Mouse (Mus musculus) forebrain, embryonic 16.5 days (tissue): ENCODE results near the gene Cryba4. TPM values are rescaled to one million over a fixed set of nuclear protein-coding genes. Genes with fewer than 3 reads are reported as not detected.

Source experiments
- ATAC-seq: fragments of 200-750 bp; cut with Nextera tagmentation; 2 replicates; pipeline ENCODE4 v1.8.0; 2017; ENCODE audit warnings: mild to moderate bottlenecking, moderate library complexity
- H3K27ac ChIP-seq: fragments of 300-500 bp; sonication (generic); 2 replicates; pipeline ENCODE4 v1.5.1; 2014; ENCODE audit warnings: low read length, control low read depth
- H3K27me3 ChIP-seq: fragments of 300-500 bp; sonication (generic); replicated peaks from 2 replicates; pipeline ENCODE4 v1.6.1; 2014; ENCODE audit warnings: low read length; ENCODE audit not compliant: control insufficient read depth, insufficient read depth
- H3K36me3 ChIP-seq: fragments of 300-500 bp; sonication (generic); 2 replicates; pipeline ENCODE4 v1.6.1; 2014; ENCODE audit not compliant: control insufficient read depth, insufficient read depth
- H3K4me1 ChIP-seq: fragments of 300-500 bp; sonication (generic); replicated peaks from 2 replicates; pipeline ENCODE4 v1.6.1; 2014; ENCODE audit warnings: low read length; ENCODE audit not compliant: control insufficient read depth, insufficient read depth
- H3K4me2 ChIP-seq: fragments of 300-500 bp; sonication (generic); 2 replicates; pipeline ENCODE4 v1.6.1; 2014; ENCODE audit warnings: mild to moderate bottlenecking, low read length, control low read depth
- H3K4me3 ChIP-seq: fragments of 300-500 bp; sonication (generic); replicated peaks from 2 replicates; pipeline ENCODE4 v1.5.1; 2014; ENCODE audit warnings: mild to moderate bottlenecking, low read length, control low read depth
- H3K9ac ChIP-seq: fragments of 300-500 bp; sonication (generic); replicated peaks from 2 replicates; pipeline ENCODE4 v1.6.1; 2014; ENCODE audit warnings: low read depth, low read length, control low read depth
- H3K9me3 ChIP-seq: fragments of 300-500 bp; sonication (generic); 2 replicates; pipeline ENCODE4 v1.6.1; 2016; ENCODE audit warnings: low read length; ENCODE audit not compliant: control insufficient read depth
- WGBS: fragments of 180-500 bp; shearing (Covaris S2); extraction: QIAGEN DNeasy Blood & Tissue Kit; methylation state at CpG from one replicate; pipeline ENCODE4 v1.1.7; 2014; 5-methylcytosine and 5-hydroxymethylcytosine counted together
- polyA plus RNA-seq: library from polyadenylated mRNA; unstranded; fragments of >200 nt; fragmentation: Nextera tagmentation; extraction: Ambion mirVana; gene quantifications from 2 replicates; pipeline ENCODE4 v1.2.1, GENCODE M21; 2015

The Cryba4 gene
- polyA plus RNA-seq, 1 experiment from 2014 or later: 1.4 TPM

GRCm38 (mm10) chr5:112256457-112256856, 4.1 kb upstream of the Cryba4 start:
- Histone ChIP-seq H3K27ac (no peak overlapping the region), H3K4me2 (no peak overlapping the region), H3K4me1 (peaks cover 13% of the 10 kb centered on the region; the same call in 1 of the 2 replicates), H3K9ac (no peak overlapping the region), H3K9me3 (no peaks in the 10 kb centered on the region), H3K36me3 (no peaks in the 10 kb centered on the region), H3K4me3 (no peak overlapping the region), H3K27me3 (no peaks in the 10 kb centered on the region)
- 72% methylated on average over 9 of the region's 9 CpGs for WGBS
- ATAC-seq: no peak

DNA sequence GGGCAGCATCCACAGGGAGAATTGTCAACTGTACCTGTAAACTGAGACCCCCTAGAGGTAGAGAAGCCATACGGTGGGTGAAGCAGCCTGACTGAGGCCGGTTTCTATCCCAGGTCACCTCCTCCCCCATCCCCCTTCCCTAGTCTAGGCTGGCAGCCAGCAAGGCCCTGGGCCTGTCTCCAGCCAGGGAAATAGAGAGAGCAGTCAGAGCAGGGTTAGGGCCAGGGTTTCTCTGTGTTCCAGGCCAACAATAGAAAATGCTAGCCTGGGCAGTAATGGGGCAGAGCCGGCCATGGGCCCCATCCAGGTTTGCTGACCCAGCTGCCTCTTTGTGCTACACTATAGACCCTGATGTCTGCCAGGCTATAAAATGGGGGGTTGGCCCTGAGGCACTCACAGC, 3.1 kb upstream of the Cryba4 start, which contains the start of gene Crybb1:
Crybb1 (plus strand) TSS at position 390 of the 400 bp plus-strand sequence.
- Histone ChIP-seq H3K4me2 (no peak within 1 kb of the TSS), H3K27me3 (no peaks in the 10 kb centered on the region), H3K4me1 (peaks cover 13% of the 10 kb centered on the region; the same call in 1 of the 2 replicates), H3K27ac (no peak within 1 kb of the TSS; the same call in 1 of the 2 replicates), H3K9ac (no peak within 1 kb of the TSS), H3K9me3 (no peaks in the 10 kb centered on the region), H3K36me3 (no peaks in the 10 kb centered on the region), H3K4me3 (no peak within 1 kb of the TSS)
- ATAC-seq: peak; percentile 36; the same call in 1 of the 2 replicates
- 17% methylated on average over 3 of the region's 3 CpGs for WGBS

DNA sequence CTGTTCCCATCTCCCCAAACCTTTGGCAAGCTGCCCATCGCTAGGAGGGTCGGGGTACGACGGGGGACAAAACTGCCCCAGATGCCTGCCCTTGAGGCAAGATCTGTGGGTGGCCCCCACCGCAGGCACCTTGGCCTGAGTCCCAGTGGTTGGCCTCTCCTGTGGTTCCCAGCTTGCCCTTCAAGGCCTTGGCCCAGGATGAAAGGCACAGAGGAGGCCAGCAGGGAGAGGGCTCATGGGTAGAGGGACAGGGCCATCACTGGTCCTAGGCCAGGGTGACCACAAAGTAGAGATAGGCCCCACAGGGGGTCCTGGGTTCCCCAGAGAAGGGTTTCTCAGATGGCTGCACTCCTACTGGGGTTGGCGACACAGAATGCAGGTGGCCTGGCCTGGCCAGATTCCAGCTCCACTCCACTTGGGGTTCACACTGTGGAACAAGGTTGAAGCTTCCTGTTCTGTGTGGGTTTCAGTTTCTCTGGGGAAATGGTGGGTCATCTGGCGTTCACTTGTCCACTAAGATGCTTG, 2.0 kb upstream of the Cryba4 start:
- ATAC-seq: peak; percentile 57; the same call in 1 of the 2 replicates
- Histone ChIP-seq H3K27ac (no peak overlapping the region), H3K9ac (no peak overlapping the region), H3K4me2 (no peak overlapping the region), H3K9me3 (no peaks in the 10 kb centered on the region), H3K4me1 (peaks cover 13% of the 10 kb centered on the region; the same call in 1 of the 2 replicates), H3K36me3 (no peaks in the 10 kb centered on the region), H3K4me3 (no peak overlapping the region), H3K27me3 (no peaks in the 10 kb centered on the region)
- 33% methylated on average over 7 of the region's 7 CpGs for WGBS

- H3K36me3 ChIP-seq: no peaks in the 10 kb centered on the region
- H3K9ac ChIP-seq: no peak overlapping the region
- no peak overlapping the region for H3K4me3 ChIP-seq
- no peak overlapping the region for H3K27ac ChIP-seq
- ATAC-seq: no peak
- no peaks in the 10 kb centered on the region for H3K9me3 ChIP-seq
- H3K4me2 ChIP-seq: no peak overlapping the region
- WGBS: 13% methylated on average over 8 of the region's 8 CpGs
- peaks cover 13% of the 10 kb centered on the region; the same call in 1 of the 2 replicates for H3K4me1 ChIP-seq
- H3K27me3 ChIP-seq: no peaks in the 10 kb centered on the region
These were observed 851 bp upstream of the Cryba4 start for GRCm38 (mm10) chr5:112253169-112253568.

- no peak overlapping the region for H3K4me3 ChIP-seq
- H3K27ac ChIP-seq: no peak overlapping the region
- no peak overlapping the region for H3K4me2 ChIP-seq
- H3K27me3 ChIP-seq: no peaks in the 10 kb centered on the region
- H3K36me3 ChIP-seq: no peaks in the 10 kb centered on the region
- no peak overlapping the region for H3K9ac ChIP-seq
- peaks cover 2% of the 10 kb centered on the region; the same call in 1 of the 2 replicates for H3K4me1 ChIP-seq
- no peak for ATAC-seq
- H3K9me3 ChIP-seq: no peaks in the 10 kb centered on the region
- WGBS: 87% methylated on average over 11 of the region's 11 CpGs
These were observed 3.2 kb downstream of the Cryba4 start for GRCm38 (mm10) chr5:112249106-112249505.

DNA sequence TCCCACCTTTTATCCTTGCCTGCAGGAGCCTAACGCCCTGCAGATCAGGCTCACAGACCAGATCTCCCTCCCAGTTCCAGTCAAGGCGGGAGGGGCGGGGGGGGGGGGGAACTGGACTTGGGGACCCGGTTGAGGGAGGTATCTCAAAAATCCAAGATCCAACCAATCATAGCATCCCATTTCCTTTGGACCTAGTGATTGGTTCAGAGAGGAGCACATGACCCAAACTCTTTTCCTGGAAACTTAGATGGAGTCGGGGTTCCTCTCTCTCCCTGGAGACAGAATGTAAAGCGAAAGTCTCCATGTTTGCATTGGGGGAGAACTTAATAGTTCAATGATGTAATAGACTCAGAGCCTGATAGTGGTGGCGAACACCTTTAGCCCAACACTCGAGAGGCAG, 4.9 kb downstream of the Cryba4 start:
- no peak for ATAC-seq
- H3K27ac ChIP-seq: no peak overlapping the region
- H3K9me3 ChIP-seq: no peaks in the 10 kb centered on the region

DNA sequence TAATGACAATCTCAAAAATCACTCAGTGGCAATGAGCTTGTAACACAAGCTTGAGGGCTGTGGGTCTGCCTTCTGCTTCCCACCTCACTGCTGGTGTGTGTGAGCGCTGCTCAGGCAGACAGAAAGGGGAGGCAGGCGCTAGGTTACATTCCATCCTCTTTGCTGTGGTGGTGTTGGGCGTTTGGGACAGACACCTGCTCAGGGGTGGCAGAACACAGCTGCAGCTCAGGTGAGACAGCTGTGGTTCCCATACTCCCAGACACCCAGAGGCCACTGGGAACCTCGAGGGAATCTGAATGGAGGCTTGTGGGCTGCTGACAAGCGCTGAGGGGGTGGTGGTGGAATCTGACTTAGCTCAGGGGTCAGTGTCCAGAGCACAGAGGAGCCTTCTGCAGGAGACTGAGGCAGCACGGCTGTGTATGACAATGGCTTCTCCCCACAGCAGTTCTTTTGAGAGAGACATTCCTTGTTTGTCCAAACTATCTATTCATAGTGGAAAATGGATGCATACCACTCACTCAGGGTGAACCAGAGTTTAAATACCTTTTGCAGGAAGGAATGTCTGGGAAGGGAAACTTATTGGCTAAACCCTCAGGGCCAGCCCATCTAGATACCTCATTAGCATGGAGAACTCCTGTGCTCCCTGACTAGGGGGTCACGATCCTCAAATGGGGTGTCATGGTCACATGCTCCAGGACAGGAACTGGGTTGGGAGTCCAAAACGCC, 7.3 kb downstream of the Cryba4 start:
- no peaks in the 10 kb centered on the region for H3K27me3 ChIP-seq
- H3K4me2 ChIP-seq: no peak overlapping the region
- H3K27ac ChIP-seq: no peak overlapping the region
- WGBS: 52% methylated on average over 8 of the region's 8 CpGs
- H3K4me1 ChIP-seq: no peaks in the 10 kb centered on the region
- no peak overlapping the region for H3K9ac ChIP-seq
- ATAC-seq: no peak
- no peak overlapping the region for H3K4me3 ChIP-seq
- no peaks in the 10 kb centered on the region for H3K9me3 ChIP-seq
- H3K36me3 ChIP-seq: no peaks in the 10 kb centered on the region

More for the DNA sequence above, 4.9 kb downstream of the Cryba4 start:
- H3K4me1 ChIP-seq: no peaks in the 10 kb centered on the region
- H3K27me3 ChIP-seq: no peaks in the 10 kb centered on the region
- H3K4me2 ChIP-seq: no peak overlapping the region
- no peak overlapping the region for H3K9ac ChIP-seq
- 52% methylated on average over 7 of the region's 8 CpGs for WGBS
- no peaks in the 10 kb centered on the region for H3K36me3 ChIP-seq
- no peak overlapping the region for H3K4me3 ChIP-seq

- H3K4me1 ChIP-seq: peaks cover 1% of the 10 kb centered on the region; the same call in 1 of the 2 replicates
- no peaks in the 10 kb centered on the region for H3K36me3 ChIP-seq
- WGBS: 70% methylated on average over 1 of the region's 1 CpGs
- H3K27me3 ChIP-seq: no peaks in the 10 kb centered on the region
- H3K27ac ChIP-seq: no peak overlapping the region
- H3K9ac ChIP-seq: no peak overlapping the region
- ATAC-seq: no peak
- no peak overlapping the region for H3K4me3 ChIP-seq
- H3K4me2 ChIP-seq: no peak overlapping the region
- H3K9me3 ChIP-seq: no peaks in the 10 kb centered on the region
These were observed 8.1 kb downstream of the Cryba4 start for GRCm38 (mm10) chr5:112244275-112244562.

DNA sequence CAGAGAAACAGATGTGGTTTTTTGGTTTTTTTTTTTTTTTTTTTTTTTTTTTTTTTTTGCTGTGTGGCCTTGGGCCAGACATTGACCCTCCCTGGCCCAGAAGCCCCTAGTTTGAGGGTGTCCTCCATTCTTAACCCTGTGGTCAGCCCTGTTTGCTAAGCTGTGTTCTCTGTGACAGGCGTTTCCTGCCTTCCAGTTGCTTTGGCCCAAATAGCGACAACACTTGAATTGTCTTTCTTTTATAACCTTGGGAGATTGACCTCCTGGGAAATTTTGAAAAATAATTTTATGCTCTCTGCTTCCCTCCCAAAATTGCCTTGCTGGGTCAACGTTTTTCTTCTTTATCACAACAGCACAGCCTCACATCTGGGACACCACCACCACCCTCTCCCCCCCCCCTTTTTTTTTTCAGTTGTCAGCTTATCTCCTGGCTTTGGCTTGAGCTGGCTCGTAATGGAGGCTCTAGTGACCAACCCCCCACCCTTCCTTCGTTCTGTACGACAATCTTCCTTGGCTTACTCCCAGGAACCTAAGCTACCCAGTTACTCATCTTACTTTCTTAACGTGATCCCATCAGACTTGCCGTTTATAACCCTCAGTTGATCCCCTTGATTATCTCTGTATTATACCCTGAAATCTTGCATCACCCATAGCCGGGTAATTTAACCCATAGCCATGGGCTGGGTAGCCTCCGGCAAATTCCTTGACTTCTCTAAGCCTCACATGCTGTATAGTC, 8.6 kb downstream of the Cryba4 start:
- WGBS: 74% methylated on average over 10 of the region's 10 CpGs
- Histone ChIP-seq H3K4me2 (no peak overlapping the region), H3K36me3 (no peaks in the 10 kb centered on the region), H3K4me3 (no peak overlapping the region), H3K27ac (no peak overlapping the region), H3K27me3 (no peaks in the 10 kb centered on the region), H3K9ac (no peak overlapping the region), H3K9me3 (no peaks in the 10 kb centered on the region), H3K4me1 (peaks cover 5% of the 10 kb centered on the region; the same call in 1 of the 2 replicates)
- ATAC-seq: no peak
